Mouse (Mus musculus) intestine, embryonic 14.5 days (tissue): ENCODE data around the gene Gas2. TPM values are rescaled to one million over a fixed set of nuclear protein-coding genes. Genes with fewer than 3 reads are reported as not detected.

ENCODE experiments used
- ATAC-seq: fragments of 200-750 bp; cut with Nextera tagmentation; replicated peaks from 2 replicates; pipeline ENCODE4 v1.8.0; 2017; ENCODE audit warnings: low read depth, moderate number of reproducible peaks, moderate TSS enrichment, moderate library complexity; ENCODE audit not compliant: low FRiP score, low TSS enrichment
- DNase-seq: peaks from one replicate; pipeline ENCODE4 v3.0.0-alpha.2; 2018; ENCODE audit warnings: low spot score
- H3K27ac ChIP-seq: fragments of 300-500 bp; sonication (generic); 2 replicates; pipeline ENCODE4 v1.5.1; 2014; ENCODE audit warnings: low read depth, mild to moderate bottlenecking, control low read depth
- H3K27me3 ChIP-seq: fragments of 300-500 bp; sonication (generic); replicated peaks from 2 replicates; pipeline ENCODE4 v1.6.1; 2014; ENCODE audit warnings: low read length, control low read depth; ENCODE audit not compliant: control insufficient read depth, insufficient read depth
- H3K36me3 ChIP-seq: fragments of 300-500 bp; sonication (generic); 2 replicates; pipeline ENCODE4 v1.6.1; 2014; ENCODE audit warnings: low read length, control low read depth; ENCODE audit not compliant: control insufficient read depth, insufficient read depth
- H3K4me1 ChIP-seq: fragments of 300-500 bp; sonication (generic); replicated peaks from 2 replicates; pipeline ENCODE4 v1.6.1; 2014; ENCODE audit warnings: low read length, control low read depth, mixed read lengths; ENCODE audit not compliant: control insufficient read depth, insufficient read depth
- H3K4me2 ChIP-seq: fragments of 300-500 bp; sonication (generic); 2 replicates; pipeline ENCODE4 v1.6.1; 2014; ENCODE audit warnings: low read length
- H3K4me3 ChIP-seq: fragments of 300-500 bp; sonication (generic); 2 replicates; pipeline ENCODE4 v1.5.1; 2014; ENCODE audit warnings: low read depth, low read length, control low read depth, mixed read lengths
- H3K9ac ChIP-seq: fragments of 300-500 bp; sonication (generic); 2 replicates; pipeline ENCODE4 v1.6.1; 2014; ENCODE audit warnings: mild to moderate bottlenecking, low read length
- H3K9me3 ChIP-seq: fragments of 300-500 bp; sonication (generic); 2 replicates; pipeline ENCODE4 v1.6.1; 2016; ENCODE audit warnings: low read length, control low read depth; ENCODE audit not compliant: control insufficient read depth
- WGBS: fragments of 180-500 bp; shearing (Covaris S2); extraction: QIAGEN DNeasy Blood & Tissue Kit; methylation state at CpG from one replicate; pipeline ENCODE4 v1.1.7; 2014; 5-methylcytosine and 5-hydroxymethylcytosine counted together
- polyA plus RNA-seq: library from polyadenylated mRNA; unstranded; fragments of >200 nt; fragmentation: Nextera tagmentation; extraction: Ambion mirVana; gene quantifications from 2 replicates; pipeline ENCODE4 v1.2.1, GENCODE M21; 2014

The Gas2 gene
- polyA plus RNA-seq, 1 experiment from 2014 or later = 16.0 TPM

- 82% methylated on average over 1 of the region's 1 CpGs for WGBS
- Histone ChIP-seq H3K4me3 (no peak overlapping the region), H3K9me3 (no peaks in the 10 kb centered on the region), H3K9ac (no peak overlapping the region), H3K4me1 (no peaks in the 10 kb centered on the region), H3K27ac (no peak overlapping the region), H3K4me2 (no peak overlapping the region), H3K27me3 (no peaks in the 10 kb centered on the region), H3K36me3 (no peaks in the 10 kb centered on the region)
- ATAC-seq (no peak), DNase-seq (no peak)
Measured at GRCm38 (mm10) chr7:51892224-51892965, 30.6 kb downstream of the Gas2 start.

GRCm38 (mm10) chr7:51893008-51893407 is 31.2 kb downstream of the Gas2 start:
- 83% methylated on average over 4 of the region's 4 CpGs for WGBS

GRCm38 (mm10) chr7:51894133-51894801 is 32.5 kb downstream of the Gas2 start:
- no peak for DNase-seq

More at GRCm38 (mm10) chr7:51893008-51893407, 31.2 kb downstream of the Gas2 start:
- no peak for ATAC-seq
- Histone ChIP-seq H3K4me1 (no peaks in the 10 kb centered on the region), H3K4me3 (no peak overlapping the region), H3K27me3 (no peaks in the 10 kb centered on the region), H3K9ac (no peak overlapping the region), H3K9me3 (no peaks in the 10 kb centered on the region), H3K27ac (no peak overlapping the region), H3K4me2 (no peak overlapping the region), H3K36me3 (no peaks in the 10 kb centered on the region)
- DNase-seq = no peak

GRCm38 (mm10) chr7:51894939-51895338 is 33.1 kb downstream of the Gas2 start:
- no peak overlapping the region for H3K27ac ChIP-seq
- H3K27me3 ChIP-seq = no peaks in the 10 kb centered on the region
- no peak overlapping the region for H3K4me3 ChIP-seq
- H3K4me1 ChIP-seq = no peaks in the 10 kb centered on the region
- no peak for DNase-seq
- H3K9me3 ChIP-seq = no peaks in the 10 kb centered on the region
- ATAC-seq = no peak
- no peaks in the 10 kb centered on the region for H3K36me3 ChIP-seq
- H3K4me2 ChIP-seq = no peak overlapping the region
- H3K9ac ChIP-seq = no peak overlapping the region
- 62% methylated on average over 2 of the region's 2 CpGs for WGBS

More at GRCm38 (mm10) chr7:51894133-51894801, 32.5 kb downstream of the Gas2 start:
- Histone ChIP-seq H3K9ac (no peak overlapping the region), H3K9me3 (no peaks in the 10 kb centered on the region), H3K4me3 (no peak overlapping the region), H3K27me3 (no peaks in the 10 kb centered on the region), H3K36me3 (no peaks in the 10 kb centered on the region), H3K27ac (no peak overlapping the region), H3K4me1 (no peaks in the 10 kb centered on the region), H3K4me2 (no peak overlapping the region)
- 78% methylated on average over 4 of the region's 4 CpGs for WGBS
- ATAC-seq = no peak

GRCm38 (mm10) chr7:51899066-51899465 is 37.3 kb downstream of the Gas2 start:
- no peak overlapping the region for H3K9ac ChIP-seq
- ATAC-seq = no peak
- 80% methylated on average over 6 of the region's 6 CpGs for WGBS
- H3K27ac ChIP-seq = no peak overlapping the region
- no peak overlapping the region for H3K4me3 ChIP-seq
- H3K27me3 ChIP-seq = no peaks in the 10 kb centered on the region
- DNase-seq = no peak
- H3K36me3 ChIP-seq = no peaks in the 10 kb centered on the region
- H3K9me3 ChIP-seq = no peaks in the 10 kb centered on the region
- H3K4me2 ChIP-seq = no peak overlapping the region
- no peaks in the 10 kb centered on the region for H3K4me1 ChIP-seq

- Histone ChIP-seq H3K4me2 (no peak overlapping the region), H3K9ac (no peak overlapping the region), H3K27me3 (no peaks in the 10 kb centered on the region), H3K4me3 (no peak overlapping the region), H3K36me3 (no peaks in the 10 kb centered on the region), H3K27ac (no peak overlapping the region), H3K9me3 (no peaks in the 10 kb centered on the region), H3K4me1 (peaks cover 9% of the 10 kb centered on the region; the same call in 1 of the 2 replicates)
- ATAC-seq = peak; percentile 79
- WGBS = 68% methylated on average over 3 of the region's 3 CpGs
- DNase-seq = peak; percentile 53
Measured at GRCm38 (mm10) chr7:51913292-51914050, 51.7 kb downstream of the Gas2 start.

- Histone ChIP-seq H3K27ac (0 out of 2 replicates have a peak overlapping the region, but pooled peaks have one; percentile 14), H3K4me3 (no peak overlapping the region), H3K4me1 (peaks cover 9% of the 10 kb centered on the region; the same call in 1 of the 2 replicates), H3K9me3 (no peaks in the 10 kb centered on the region), H3K27me3 (no peaks in the 10 kb centered on the region), H3K36me3 (no peaks in the 10 kb centered on the region), H3K4me2 (no peak overlapping the region), H3K9ac (no peak overlapping the region)
- WGBS = 29% methylated on average over 2 of the region's 2 CpGs
- DNase-seq = no peak
- ATAC-seq = 0 out of 2 replicates have a peak, but pooled peaks have one; percentile 53
Measured at GRCm38 (mm10) chr7:51914132-51914531, 52.3 kb downstream of the Gas2 start.

GRCm38 (mm10) chr7:51928761-51929519 is 67.1 kb downstream of the Gas2 start:
- no peak overlapping the region for H3K9ac ChIP-seq
- H3K9me3 ChIP-seq = no peaks in the 10 kb centered on the region
- no peaks in the 10 kb centered on the region for H3K27me3 ChIP-seq
- no peaks in the 10 kb centered on the region for H3K4me1 ChIP-seq
- WGBS = 51% methylated on average over 10 of the region's 10 CpGs
- H3K27ac ChIP-seq = no peak overlapping the region
- H3K36me3 ChIP-seq = no peaks in the 10 kb centered on the region
- no peak overlapping the region for H3K4me3 ChIP-seq
- no peak for ATAC-seq
- H3K4me2 ChIP-seq = no peak overlapping the region
- no peak for DNase-seq
